Mouse (Mus musculus) ES-Bruce4 (cell line): ENCODE results near the gene Atf1.

Source experiments
- CTCF ChIP-seq: IDR thresholded peaks from one replicate; pipeline ENCODE4 v1.8.1; 2011; ENCODE audit warnings: low read depth, low read length
- POLR2A ChIP-seq: IDR thresholded peaks from one replicate; pipeline ENCODE4 v1.8.1; 2011; ENCODE audit warnings: low read length; ENCODE audit not compliant: insufficient read depth

DNA sequence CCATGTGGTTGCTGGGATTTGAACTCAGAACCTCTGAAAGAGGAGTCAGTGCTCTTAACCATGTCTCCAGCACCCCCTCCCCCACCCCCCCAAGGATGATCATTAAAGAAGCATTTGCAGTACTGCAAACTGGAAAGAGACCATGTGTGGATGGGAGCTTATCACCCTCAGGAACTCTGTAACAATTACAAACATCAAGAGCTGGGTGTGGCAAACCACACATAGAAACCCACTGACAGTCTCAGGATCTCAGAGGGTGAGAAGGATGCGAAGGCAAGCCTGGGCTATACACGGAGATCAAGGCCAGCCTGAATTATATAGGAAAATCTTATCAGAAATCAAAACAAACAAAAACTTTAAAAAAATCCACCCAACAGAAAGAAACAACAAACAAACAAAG lies 78.6 kb downstream of the Atf1 start:
- TF ChIP-seq CTCF (no peak), POLR2A (no peak)
